Mouse (Mus musculus) thymus, adult 18-20 months (tissue): ENCODE data around the gene Akirin2.

ENCODE experiments used
- DNase-seq, 2 experiments: peaks; one replicate each; pipeline ENCODE4 v3.0.0; 2022; ENCODE audit warnings: mixed read lengths in 2 of 2

Gene Akirin2

DNA sequence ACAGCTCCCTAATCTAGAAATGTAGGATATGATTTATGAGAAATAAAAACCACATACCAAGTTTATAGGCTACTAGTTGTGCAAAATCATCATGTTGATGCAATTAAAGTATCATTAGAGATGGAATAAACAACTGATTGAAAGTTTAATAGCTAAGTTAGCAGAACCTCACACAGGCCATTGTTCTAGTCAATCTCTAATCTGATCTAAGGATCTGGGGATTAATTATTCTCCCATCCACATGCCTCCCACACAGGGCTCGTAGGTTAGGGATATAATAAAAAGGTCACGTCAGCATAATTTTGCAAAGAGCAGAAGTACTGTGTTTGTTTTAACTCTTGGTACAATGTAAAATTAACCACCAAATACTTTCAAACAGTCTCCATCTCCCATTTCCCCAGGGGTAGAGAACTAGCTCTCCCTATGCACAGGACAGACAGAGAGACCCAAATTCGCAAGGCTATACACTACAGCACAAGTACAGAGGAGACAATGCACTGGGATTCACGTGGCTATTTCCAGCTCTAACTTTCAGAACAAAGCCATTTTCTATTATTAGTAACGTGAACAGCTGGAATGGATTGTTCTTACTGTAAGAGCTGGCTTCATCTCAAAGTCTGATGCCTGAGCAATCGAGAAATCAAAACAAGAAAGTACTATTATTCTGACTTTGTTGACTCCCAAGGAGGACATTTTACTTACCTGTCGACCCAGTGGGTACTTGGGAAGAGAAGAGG, 34.3 kb downstream of the Akirin2 start:
- no peak for DNase-seq

DNA sequence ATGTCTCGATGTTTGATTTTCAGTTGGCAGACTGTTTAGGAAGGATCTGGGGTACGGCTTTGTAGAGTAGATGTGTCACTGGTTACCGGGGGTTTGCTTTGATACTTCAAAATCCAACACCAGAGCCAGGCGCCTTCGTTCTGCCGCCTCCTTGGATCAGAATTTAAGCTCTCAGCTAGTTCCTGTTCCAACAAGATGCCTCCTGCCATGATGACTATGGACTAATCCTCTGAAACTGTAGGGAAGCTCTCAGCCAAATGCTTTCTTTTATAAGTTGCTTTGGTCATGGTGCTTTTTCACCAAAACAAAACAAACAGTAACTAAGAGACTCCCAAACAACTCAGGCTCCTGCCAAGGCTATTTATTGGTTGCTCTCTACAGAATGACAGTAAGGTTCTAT, 52.4 kb downstream of the Akirin2 start:
- DNase-seq: no peak

- DNase-seq: no peak
Observed at GRCm38 (mm10) chr4:34606658-34607057, 55.9 kb downstream of the Akirin2 start.

- DNase-seq: no peak
Observed at GRCm38 (mm10) chr4:34613571-34614145, 62.9 kb downstream of the Akirin2 start.

DNA sequence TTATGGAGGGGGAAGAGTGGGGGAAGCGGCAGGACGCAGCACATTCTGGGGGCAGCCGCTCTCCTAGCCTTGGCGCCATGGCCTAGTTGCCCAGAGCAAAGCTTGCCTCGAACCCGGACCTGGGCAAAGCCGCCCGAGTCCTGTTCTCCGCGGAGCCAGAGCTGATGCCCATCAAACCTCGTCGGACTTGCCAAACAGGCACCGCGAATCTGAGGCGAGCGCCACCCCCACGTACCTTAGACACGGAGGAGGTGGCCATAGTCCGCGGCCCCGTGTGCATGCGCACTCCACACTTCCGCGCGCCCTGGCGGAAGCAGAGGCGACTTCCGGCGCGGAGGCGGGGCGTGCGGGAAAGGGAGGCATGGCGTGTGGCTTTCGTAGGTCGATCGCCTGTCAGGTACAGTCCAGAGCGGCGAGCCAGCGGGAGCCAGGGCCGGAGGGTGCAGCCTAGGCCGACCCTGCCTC, 63.9 kb downstream of the Akirin2 start, which contains the start of the genes Orc3 and Rars2:
Gene Orc3 (minus strand): TSS at position 315 of the 465 bp plus-strand sequence.
Gene Rars2 (plus strand): TSS at position 328 of the 465 bp plus-strand sequence.
- DNase-seq: peak; percentile 83 to 85

GRCm38 (mm10) chr4:34615303-34615702, 64.6 kb downstream of the Akirin2 start:
- peak in 1 of 2 experiments; percentile 6 for DNase-seq

GRCm38 (mm10) chr4:34616146-34616545, 65.4 kb downstream of the Akirin2 start:
- no peak for DNase-seq
